Mouse (Mus musculus): ENCODE data around the gene Ino80e.

- no peak for TF ChIP-seq CTCF (IDR thresholded peaks at IDR 0.05; ENCODE audit: low read depth, low read length)
- no peak for TF ChIP-seq EP300 (IDR thresholded peaks at IDR 0.05; ENCODE audit: insufficient read depth, low read depth, low read length)
- TF ChIP-seq POLR2A (IDR thresholded peaks at IDR 0.05; ENCODE audit: insufficient read depth, low read length): no peak
Measured at GRCm38 (mm10) chr7:126877239-126877638, 15.1 kb upstream of the Ino80e start.

Data from ES-Bruce4 (cell line).